Mouse (Mus musculus) embryonic facial prominence, embryonic 11.5 days (tissue): ENCODE data around the gene Asb16. TPM values are rescaled to one million over a fixed set of nuclear protein-coding genes. Genes with fewer than 3 reads are reported as not detected.
A peak's percentile ranks its signal among the peaks of the same experiment; 100 is the strongest.

ENCODE experiments used
- ATAC-seq: fragments of 200-750 bp; cut with Nextera tagmentation; replicated peaks from 2 replicates; pipeline ENCODE4 v1.8.0; 2017; ENCODE audit warnings: low read depth; ENCODE audit not compliant: insufficient number of reproducible peaks, low FRiP score, low TSS enrichment
- DNase-seq: peaks from one replicate; pipeline ENCODE4 v3.0.0-alpha.2; 2015; ENCODE audit warnings: low spot score
- H3K27ac ChIP-seq: fragments of 300-500 bp; sonication (generic); replicated peaks from 2 replicates; pipeline ENCODE4 v1.5.1; 2014; ENCODE audit warnings: mild to moderate bottlenecking, low read depth, low read length, control low read depth
- H3K27me3 ChIP-seq: fragments of 300-500 bp; sonication (generic); 2 replicates; pipeline ENCODE4 v1.6.1; 2014; ENCODE audit warnings: mild to moderate bottlenecking, low read length, moderate library complexity, mixed read lengths; ENCODE audit not compliant: control insufficient read depth, insufficient read depth
- H3K36me3 ChIP-seq: fragments of 300-500 bp; sonication (generic); replicated peaks from 2 replicates; pipeline ENCODE4 v1.6.1; 2014; ENCODE audit warnings: low read depth, mild to moderate bottlenecking, low read length, moderate library complexity, mixed read lengths; ENCODE audit not compliant: control insufficient read depth, insufficient read depth
- H3K4me1 ChIP-seq: fragments of 300-500 bp; sonication (generic); 2 replicates; pipeline ENCODE4 v1.6.1; 2014; ENCODE audit warnings: low read length, mixed read lengths; ENCODE audit not compliant: control insufficient read depth, insufficient read depth
- H3K4me2 ChIP-seq: fragments of 300-500 bp; sonication (generic); 2 replicates; pipeline ENCODE4 v1.6.1; 2014; ENCODE audit warnings: low read depth, mild to moderate bottlenecking, control low read depth, low read length, moderate library complexity
- H3K4me3 ChIP-seq: fragments of 300-500 bp; sonication (generic); 2 replicates; pipeline ENCODE4 v1.5.1; 2014; ENCODE audit warnings: low read depth, low read length, control low read depth
- H3K9ac ChIP-seq: fragments of 300-500 bp; sonication (generic); replicated peaks from 2 replicates; pipeline ENCODE4 v1.6.1; 2014; ENCODE audit warnings: mild to moderate bottlenecking, control low read depth, low read length
- H3K9me3 ChIP-seq: fragments of 300-500 bp; sonication (generic); replicated peaks from 2 replicates; pipeline ENCODE4 v1.6.1; 2016; ENCODE audit warnings: mild to moderate bottlenecking, low read length, inconsistent platforms, mixed read lengths; ENCODE audit not compliant: control insufficient read depth
- WGBS: fragments of 180-500 bp; shearing (Covaris S2); extraction: QIAGEN DNeasy Blood & Tissue Kit; methylation state at CpG from one replicate; pipeline ENCODE4 v1.1.7; 2014; 5-methylcytosine and 5-hydroxymethylcytosine counted together
- polyA plus RNA-seq: library from polyadenylated mRNA; unstranded; fragments of >200 nt; fragmentation: Nextera tagmentation; extraction: Ambion mirVana; gene quantifications from 2 replicates; pipeline ENCODE4 v1.2.1, GENCODE M21; 2014

Gene Asb16
- polyA plus RNA-seq, 1 experiment from 2014 or later = 0.11 TPM

DNA sequence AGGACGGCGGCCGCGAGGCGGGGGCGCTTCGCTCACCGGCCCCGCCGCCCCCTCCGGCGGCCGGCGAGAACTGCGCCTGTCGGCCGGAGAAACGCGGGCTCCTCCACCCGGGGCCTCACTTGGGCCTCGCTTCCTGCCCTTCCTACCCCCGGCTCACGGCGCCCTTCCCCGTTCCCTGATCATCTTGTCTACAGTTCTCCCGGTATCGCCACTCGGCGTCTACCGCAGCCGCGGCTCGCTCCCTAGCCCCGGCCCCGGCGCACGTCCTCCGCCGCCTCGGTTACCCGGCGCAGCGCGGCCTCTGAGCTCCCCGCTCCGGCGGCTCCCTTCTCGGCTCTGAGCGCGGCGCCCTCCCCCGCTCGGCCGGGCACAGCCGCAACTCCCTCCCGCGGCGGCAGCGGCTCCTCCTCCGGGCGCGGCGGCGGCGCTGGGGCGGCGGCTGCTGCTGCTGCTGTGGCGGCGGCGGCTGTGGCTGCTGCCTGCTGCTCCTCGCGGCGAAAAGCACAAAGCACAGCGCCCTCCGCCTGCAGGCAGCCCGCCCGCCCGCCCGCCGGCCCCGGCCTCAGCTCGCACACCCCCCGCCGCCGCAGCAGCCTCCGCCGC, 48.9 kb downstream of the Asb16 start:
- under 1% methylated on average over 60 of the region's 87 CpGs for WGBS
- no peaks in the 10 kb centered on the region for H3K27me3 ChIP-seq
- H3K4me1 ChIP-seq = peaks cover 4% of the 10 kb centered on the region; the same call in 1 of the 2 replicates
- peak; percentile 74 for DNase-seq
- H3K4me2 ChIP-seq = peak overlapping the region; percentile 90
- 0 out of 2 replicates have a peak, but pooled peaks have one; percentile 11 for ATAC-seq
- no peaks in the 10 kb centered on the region; the same call in 1 of the 2 replicates for H3K36me3 ChIP-seq
- H3K27ac ChIP-seq = peak overlapping the region; percentile 99
- H3K9me3 ChIP-seq = no peaks in the 10 kb centered on the region
- H3K9ac ChIP-seq = peak overlapping the region; percentile 100
- peak overlapping the region; percentile 100 for H3K4me3 ChIP-seq

- Histone ChIP-seq H3K27me3 (no peaks in the 10 kb centered on the region), H3K4me2 (peak overlapping the region; percentile 90), H3K36me3 (no peaks in the 10 kb centered on the region; the same call in 1 of the 2 replicates), H3K4me3 (peak overlapping the region; percentile 100), H3K27ac (peak overlapping the region; percentile 99), H3K9me3 (no peaks in the 10 kb centered on the region), H3K9ac (peak overlapping the region; percentile 100), H3K4me1 (peaks cover 4% of the 10 kb centered on the region; the same call in 1 of the 2 replicates)
- peak; percentile 58 for ATAC-seq
- 0% methylated on average over 47 of the region's 77 CpGs for WGBS
- DNase-seq = peak; percentile 78
These were observed 49.5 kb downstream of the Asb16 start for GRCm38 (mm10) chr11:102317901-102318575.

- H3K9me3 ChIP-seq = no peaks in the 10 kb centered on the region
- H3K4me2 ChIP-seq = peak overlapping the region; percentile 90
- no peaks in the 10 kb centered on the region; the same call in 1 of the 2 replicates for H3K36me3 ChIP-seq
- no peak for ATAC-seq
- H3K27me3 ChIP-seq = no peaks in the 10 kb centered on the region
- peak overlapping the region; percentile 99 for H3K27ac ChIP-seq
- H3K9ac ChIP-seq = peak overlapping the region; percentile 100
- H3K4me1 ChIP-seq = peaks cover 4% of the 10 kb centered on the region; the same call in 1 of the 2 replicates
- peak; percentile 63 for DNase-seq
- WGBS = under 1% methylated on average over 81 of the region's 84 CpGs
- peak overlapping the region; percentile 100 for H3K4me3 ChIP-seq
These were observed 50.2 kb downstream of the Asb16 start for GRCm38 (mm10) chr11:102318576-102319409.

DNA sequence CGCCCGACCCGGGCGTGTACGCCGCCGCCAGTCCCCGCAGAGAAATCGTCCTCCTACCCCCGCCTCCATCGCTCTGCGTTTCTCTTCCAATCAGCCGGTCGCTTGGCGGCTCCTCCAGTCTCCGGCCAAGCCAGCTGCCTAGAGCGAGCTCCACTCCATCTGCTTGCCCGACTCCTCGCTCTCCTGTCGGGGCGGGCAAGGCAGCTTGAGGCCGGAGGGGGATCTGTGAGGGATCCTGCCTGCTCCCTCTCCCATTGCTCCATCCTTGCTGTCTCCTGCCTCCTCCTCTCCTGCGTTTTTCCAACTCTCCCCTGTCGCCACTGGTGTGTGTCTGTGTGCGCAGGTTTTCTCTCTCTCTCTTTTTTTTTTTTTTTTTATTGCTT, 50.9 kb downstream of the Asb16 start, which contains the start of gene Ubtf:
TSS of gene Ubtf (minus strand) at position 333 of the 383 bp plus-strand sequence.
- Histone ChIP-seq H3K9ac (peak within 1 kb of the TSS; percentile 100), H3K27me3 (no peaks in the 10 kb centered on the region), H3K4me3 (peak within 1 kb of the TSS; percentile 100), H3K36me3 (no peaks in the 10 kb centered on the region), H3K4me2 (peak within 1 kb of the TSS; percentile 90), H3K9me3 (no peaks in the 10 kb centered on the region), H3K4me1 (peaks cover 4% of the 10 kb centered on the region; the same call in 1 of the 2 replicates), H3K27ac (peak within 1 kb of the TSS; percentile 99)
- ATAC-seq (no peak), DNase-seq (peak; percentile 76)
- WGBS = 0% methylated on average over 25 of the region's 25 CpGs

DNA sequence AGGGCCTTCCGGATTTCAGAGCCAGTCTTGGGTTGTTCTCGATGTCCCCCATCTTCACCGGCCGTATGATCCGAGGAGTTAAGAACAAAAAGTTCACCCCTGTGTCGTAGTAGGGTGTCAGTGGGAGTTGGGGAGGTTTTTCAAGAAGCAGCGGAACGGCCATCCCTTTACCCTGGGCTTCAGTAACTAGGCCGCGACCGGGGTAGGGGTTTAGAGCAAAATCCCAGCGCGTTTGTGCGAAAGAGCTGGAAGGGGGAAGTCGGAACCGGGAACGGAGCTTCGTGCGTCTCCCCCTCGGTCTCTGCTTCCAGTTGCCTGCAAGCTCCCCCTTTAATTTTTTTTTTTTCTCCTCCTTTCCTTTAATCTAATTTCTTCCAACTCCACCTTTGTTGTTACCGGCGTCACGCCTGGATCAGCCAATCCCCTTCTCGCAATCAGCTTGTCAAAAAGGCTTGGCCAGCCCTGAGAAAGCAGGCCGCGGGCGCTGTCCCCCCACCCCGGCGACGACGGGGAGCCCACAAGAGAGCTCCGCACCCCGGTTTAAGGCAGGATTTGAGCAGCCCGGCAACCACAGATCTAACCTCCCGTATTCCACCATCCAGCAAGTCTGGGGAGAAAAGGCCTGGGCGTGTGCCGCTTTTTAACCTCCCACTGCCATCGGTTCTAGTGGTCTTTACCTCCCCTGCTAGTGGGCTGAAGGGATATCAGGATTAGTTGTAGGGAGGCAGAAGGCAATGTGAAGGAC, 51.6 kb downstream of the Asb16 start:
- DNase-seq = peak; percentile 83

DNA sequence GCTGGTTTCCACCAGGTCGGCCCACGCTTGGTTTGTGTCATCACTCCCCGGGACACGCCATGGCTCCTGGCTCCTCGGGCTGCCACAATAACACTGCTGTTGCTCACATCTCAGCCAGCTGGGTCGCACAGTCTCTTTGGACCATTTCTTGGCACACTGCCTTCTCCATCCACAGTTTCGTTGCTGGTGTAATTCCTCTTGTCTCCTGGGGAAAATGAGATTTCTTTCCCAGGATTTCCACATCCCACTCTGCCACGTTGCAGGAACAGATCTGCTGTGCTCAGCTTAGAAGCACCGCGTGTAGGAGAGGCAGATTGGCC, 52.1 kb downstream of the Asb16 start:
- DNase-seq (peak; percentile 36), ATAC-seq (no peak)
- no peaks in the 10 kb centered on the region for H3K9me3 ChIP-seq
- peaks cover 4% of the 10 kb centered on the region; the same call in 1 of the 2 replicates for H3K4me1 ChIP-seq
- no peaks in the 10 kb centered on the region for H3K36me3 ChIP-seq
- H3K27ac ChIP-seq = peak overlapping the region; percentile 99
- WGBS = 26% methylated on average over 10 of the region's 10 CpGs
- H3K9ac ChIP-seq = peak overlapping the region; percentile 100
- H3K4me3 ChIP-seq = peak overlapping the region; percentile 100
- peak overlapping the region; percentile 90 for H3K4me2 ChIP-seq
- no peaks in the 10 kb centered on the region for H3K27me3 ChIP-seq

More for the DNA sequence above, 51.6 kb downstream of the Asb16 start:
- H3K4me2 ChIP-seq = peak overlapping the region; percentile 90
- 1% methylated on average over 38 of the region's 38 CpGs for WGBS
- H3K27me3 ChIP-seq = no peaks in the 10 kb centered on the region
- H3K36me3 ChIP-seq = no peaks in the 10 kb centered on the region
- H3K9ac ChIP-seq = peak overlapping the region; percentile 100
- ATAC-seq = no peak
- H3K4me3 ChIP-seq = peak overlapping the region; percentile 100
- no peaks in the 10 kb centered on the region for H3K9me3 ChIP-seq
- H3K4me1 ChIP-seq = peaks cover 4% of the 10 kb centered on the region; the same call in 1 of the 2 replicates
- H3K27ac ChIP-seq = peak overlapping the region; percentile 99

DNA sequence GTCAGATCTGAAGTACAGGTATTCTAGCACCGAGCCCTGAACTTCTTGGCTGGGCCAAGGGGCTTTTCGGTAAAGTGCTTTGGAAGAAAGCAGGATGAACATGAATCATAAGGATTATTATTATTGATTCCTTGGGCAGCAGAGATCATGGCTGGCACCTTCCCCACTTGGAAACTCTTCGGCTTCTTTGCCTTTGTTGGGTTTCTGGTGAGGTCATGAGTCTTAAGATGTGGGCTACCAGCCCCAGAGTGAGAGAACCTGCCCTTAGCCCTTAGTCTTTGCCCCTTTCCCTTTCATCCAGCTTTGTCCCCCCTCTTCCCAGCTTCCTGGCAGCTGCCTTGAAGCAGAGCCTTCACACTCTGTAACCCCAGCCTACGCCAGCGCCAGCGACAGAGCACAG, 53.4 kb downstream of the Asb16 start:
- Histone ChIP-seq H3K27me3 (no peaks in the 10 kb centered on the region), H3K4me1 (no peaks in the 10 kb centered on the region), H3K36me3 (no peaks in the 10 kb centered on the region), H3K4me3 (no peak overlapping the region), H3K9ac (no peak overlapping the region), H3K4me2 (no peak overlapping the region), H3K9me3 (no peaks in the 10 kb centered on the region), H3K27ac (no peak overlapping the region)
- ATAC-seq = no peak
- 75% methylated on average over 6 of the region's 6 CpGs for WGBS
- DNase-seq = no peak
